Mouse (Mus musculus): ENCODE data around the gene Kctd15. TPM values are rescaled to one million over a fixed set of nuclear protein-coding genes. Genes with fewer than 3 reads are reported as not detected.

Gene Kctd15
- total RNA-seq (2017) = not detected in 2 replicates

DNA sequence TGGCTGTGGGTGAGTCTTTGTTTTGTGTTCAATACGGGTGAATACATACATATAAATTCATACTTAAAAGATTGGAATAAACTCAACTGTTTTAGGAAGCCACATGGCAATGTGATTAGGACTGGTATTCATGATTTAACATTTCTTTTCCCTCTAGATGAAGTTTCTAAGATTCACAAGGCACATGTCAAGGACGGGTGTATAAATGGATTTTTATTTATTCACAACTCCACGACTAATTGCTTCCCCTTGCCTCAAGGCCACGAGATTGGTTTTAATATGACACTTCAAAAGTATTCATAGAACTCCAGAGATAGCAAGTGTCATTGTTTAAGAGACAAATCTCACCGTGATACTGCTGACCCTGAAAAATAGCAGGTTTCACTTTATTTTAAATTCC lies at the start of gene Kctd15:
Gene Kctd15, minus strand, starts transcription at position 101 of the 400 bp plus-strand sequence.
- ATAC-seq (replicated peaks; ENCODE audit: low read depth, poor library complexity, severe bottlenecking) = no peak

DNA sequence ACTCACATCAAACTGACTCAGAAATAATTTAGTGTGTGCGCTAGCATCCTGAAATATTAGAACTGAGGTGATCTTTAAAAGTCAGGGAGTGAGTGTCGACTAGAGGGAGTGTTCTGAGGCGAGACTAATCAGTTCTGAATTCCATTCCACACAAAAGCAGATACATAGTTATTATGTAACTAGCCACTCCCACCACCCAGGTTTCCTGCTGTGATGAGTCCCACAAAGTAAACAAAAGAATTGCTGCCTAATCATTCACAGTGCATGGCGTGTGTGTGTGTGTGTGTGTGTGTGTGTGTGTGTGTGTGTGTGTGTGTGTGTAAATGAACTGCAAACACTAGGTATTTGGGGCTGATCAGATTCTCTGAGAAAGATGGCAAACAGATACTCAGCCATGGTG lies 47.9 kb upstream of the Kctd15 start:
- ATAC-seq (replicated peaks; ENCODE audit: low read depth, poor library complexity, severe bottlenecking) = no peak

DNA sequence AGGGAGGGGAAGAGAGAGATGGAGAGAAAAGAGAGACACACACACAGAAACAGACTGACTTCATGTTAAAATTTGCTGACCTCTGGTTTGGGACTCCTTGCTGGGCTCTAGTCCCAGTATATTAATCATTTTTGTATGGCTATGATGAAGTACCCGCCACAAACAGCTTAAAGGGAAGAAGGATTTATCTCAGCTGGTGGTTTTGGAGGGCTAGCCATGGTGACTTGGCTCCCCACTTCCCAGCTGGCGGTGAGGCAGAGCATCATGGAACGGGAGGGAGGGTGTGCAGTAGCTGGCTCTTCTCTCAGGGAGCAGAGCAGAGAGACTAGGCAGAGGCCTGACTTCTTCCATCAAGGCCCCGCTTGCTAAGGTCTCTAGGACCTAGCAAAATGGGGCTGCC lies 46.9 kb upstream of the Kctd15 start:
- ATAC-seq (replicated peaks; ENCODE audit: low read depth, poor library complexity, severe bottlenecking) = no peak

DNA sequence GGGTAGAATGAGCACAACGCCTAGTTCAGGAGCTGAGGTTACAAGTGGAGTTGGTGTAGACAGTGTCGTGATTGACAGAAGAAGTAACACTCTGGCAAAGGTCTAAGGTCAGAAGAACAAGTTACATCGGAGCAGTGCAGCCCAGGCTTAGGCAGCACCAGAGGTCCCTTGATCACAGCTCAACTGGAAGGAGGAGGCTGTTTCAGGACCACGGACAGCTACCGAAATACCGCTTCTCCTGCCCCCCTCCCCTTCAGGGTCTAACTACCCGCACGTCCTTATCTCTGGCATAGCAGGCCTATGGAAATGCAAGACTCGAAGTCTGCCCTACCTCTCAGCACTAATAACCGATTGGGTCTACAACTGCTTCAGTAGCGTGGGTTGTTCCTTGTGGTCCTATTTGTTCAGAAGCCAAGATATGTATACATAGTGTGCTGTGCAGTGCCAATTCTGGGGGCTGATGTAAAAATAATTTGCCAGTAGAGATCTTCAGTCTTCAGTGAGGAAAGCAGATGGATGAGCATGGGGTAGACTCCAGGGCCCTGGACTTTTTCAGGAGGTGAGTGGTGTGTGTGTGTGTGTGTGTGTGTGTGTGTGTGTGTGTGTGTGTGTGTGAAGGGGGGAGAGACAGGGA lies 46.3 kb upstream of the Kctd15 start:
- peak; percentile 88 for ATAC-seq (replicated peaks; ENCODE audit: low read depth, poor library complexity, severe bottlenecking)

DNA sequence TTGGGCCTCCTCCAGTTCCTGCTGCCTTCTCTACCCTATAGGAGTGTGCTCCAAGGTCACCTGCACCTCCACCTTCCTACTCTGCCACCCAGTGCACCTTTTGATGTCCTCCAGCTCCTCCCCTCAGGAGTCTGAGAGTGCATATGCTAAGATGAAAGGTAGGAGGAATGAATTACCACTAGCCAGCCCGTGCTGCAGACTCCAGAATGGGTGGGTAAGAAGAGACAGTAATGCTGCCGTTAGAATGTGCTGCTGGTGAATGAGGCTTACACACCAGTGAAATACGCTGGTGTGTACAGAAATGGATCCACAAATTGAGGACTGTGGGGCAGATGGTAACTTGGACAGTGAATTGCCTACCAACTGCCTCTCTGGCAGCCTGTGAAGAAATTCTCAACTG lies 43.4 kb upstream of the Kctd15 start:
- no peak for ATAC-seq (replicated peaks; ENCODE audit: low read depth, poor library complexity, severe bottlenecking)

DNA sequence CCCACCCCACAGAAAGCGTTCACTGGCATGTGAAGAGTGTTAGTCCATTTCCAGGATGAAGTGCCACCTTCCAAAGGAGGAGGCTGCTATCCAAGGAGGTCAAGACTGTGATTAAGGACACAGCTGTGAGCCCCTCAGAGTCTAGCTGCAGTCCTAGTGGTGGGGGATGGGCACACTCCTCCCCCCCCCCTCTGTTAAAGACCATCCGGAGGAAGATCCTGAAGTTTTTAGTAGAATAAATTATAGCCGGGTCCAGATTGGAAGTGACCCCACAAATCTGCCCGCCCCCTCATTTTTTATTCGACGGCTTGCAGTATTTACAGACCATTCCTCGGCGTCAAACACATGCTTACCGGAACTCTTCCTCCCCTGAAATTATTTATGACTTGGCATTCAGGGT lies 41.7 kb upstream of the Kctd15 start:
- ATAC-seq (replicated peaks; ENCODE audit: low read depth, poor library complexity, severe bottlenecking) = no peak

DNA sequence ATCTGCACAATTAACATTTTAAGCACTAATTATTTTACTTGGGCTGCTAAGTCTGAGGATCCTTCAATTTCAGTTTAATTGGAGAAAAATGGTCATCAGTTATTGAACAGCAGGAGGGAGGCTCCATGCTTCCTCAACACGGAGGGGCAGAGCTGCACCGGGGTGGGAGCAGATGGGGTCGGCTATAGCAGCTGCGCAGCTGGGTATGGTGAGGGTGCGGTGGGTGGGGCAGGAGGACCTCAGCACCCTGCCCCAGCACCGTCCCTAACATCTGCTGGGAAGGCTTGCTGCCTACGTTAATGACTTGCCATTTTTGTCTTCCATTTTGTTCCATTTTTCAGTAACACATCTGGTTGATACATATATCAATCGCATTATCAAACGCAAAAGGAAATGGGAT lies 39.6 kb upstream of the Kctd15 start:
- no peak for ATAC-seq (replicated peaks; ENCODE audit: low read depth, poor library complexity, severe bottlenecking)

DNA sequence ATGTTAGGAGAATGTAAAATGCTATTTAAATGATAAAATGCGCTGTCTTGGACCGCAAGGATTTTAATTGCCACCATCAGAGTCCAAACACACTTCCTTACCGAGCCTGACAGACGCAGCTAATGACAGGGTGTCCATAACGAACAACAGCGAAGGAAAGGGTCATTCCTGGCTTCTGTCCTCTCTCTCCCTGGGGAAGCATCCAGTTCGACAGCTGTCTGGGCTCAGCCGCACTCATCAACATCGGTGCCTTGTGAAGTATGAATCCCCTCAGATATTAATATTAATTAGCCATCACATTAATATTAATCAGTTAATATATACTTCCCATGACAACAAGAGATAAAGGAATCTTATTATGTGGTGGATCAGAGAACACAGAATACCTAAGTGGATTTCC lies 38.4 kb upstream of the Kctd15 start:
- ATAC-seq (replicated peaks; ENCODE audit: low read depth, poor library complexity, severe bottlenecking) = no peak

DNA sequence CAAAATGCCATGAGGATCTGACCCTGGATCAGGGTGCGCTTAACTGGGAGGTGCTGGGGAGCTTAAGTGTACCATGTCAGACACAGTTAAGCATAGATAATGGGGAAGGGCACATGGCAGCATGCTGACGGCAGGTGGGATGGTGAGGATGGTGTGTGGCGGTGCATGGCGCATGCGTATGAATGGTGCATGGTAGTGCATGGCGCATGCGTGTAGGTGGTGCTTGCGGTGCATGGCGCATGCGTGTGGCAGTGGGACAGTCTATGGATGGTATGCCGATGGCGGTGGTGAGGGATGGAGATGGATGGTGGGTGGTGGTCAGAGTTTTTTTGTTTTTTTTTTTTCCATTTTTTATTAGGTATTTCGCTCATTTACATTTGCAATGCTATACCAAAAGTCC lies 37.4 kb upstream of the Kctd15 start:
- no peak for ATAC-seq (replicated peaks; ENCODE audit: low read depth, poor library complexity, severe bottlenecking)

DNA sequence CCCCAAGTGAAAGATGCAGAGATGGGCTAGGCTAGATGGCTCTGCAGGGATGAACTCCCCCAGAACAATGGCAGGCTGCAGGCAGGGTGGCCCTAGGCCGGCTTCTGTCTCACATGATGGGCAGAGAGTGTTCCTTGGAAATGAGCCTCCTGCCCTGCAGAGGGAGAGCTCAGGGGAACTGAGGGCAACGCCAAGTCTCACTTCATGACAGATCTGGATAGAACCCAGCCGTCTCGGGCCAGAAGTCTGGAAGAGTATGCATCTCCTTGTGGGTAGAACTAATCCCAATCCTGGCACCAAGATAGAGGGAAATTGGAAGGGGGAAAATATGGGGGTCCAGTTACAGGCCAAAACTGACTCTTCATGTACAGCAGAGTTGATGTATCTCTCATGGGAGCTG lies 36.5 kb upstream of the Kctd15 start:
- no peak for ATAC-seq (replicated peaks; ENCODE audit: low read depth, poor library complexity, severe bottlenecking)

DNA sequence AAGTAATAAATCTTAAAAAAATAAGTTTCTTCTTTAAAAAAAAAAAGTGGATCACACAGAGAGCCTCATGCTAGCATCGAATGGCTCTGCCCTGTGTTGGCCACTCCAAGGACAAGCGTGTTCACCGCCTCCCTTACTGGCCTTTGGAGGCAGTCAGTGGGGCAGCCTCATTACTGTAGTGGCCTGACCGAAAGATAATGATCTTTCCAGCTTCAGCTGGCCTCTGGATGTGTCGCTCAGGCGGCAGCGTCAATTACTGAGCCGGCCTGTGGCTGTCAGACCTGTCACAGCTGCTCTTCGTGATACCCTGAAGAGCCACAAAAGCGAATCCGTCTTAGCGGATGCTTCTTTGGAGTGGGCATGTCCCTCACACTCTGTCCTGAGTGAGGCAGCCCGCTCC lies 33.6 kb upstream of the Kctd15 start:
- ATAC-seq (replicated peaks; ENCODE audit: low read depth, poor library complexity, severe bottlenecking) = no peak

DNA sequence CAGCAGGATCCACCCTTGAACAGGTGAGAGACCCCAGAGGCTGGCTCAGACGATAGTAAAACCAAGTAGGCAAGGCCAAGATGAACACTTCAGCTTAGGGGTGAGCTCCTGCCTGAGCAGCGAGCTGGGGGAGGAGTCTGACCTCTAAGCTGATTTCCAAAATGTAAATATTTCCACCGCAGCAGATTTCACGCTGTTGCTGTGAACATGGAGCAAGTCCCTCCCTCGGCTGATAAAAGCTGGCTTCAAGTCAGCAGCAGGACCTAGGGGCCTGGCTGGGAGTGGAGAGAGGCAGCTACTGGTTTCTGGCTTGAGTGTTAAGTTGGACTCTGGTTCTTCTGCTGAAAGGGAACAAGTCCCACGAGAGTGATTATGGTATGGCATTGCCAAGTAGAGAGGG lies 32.5 kb upstream of the Kctd15 start:
- ATAC-seq (replicated peaks; ENCODE audit: low read depth, poor library complexity, severe bottlenecking) = no peak

DNA sequence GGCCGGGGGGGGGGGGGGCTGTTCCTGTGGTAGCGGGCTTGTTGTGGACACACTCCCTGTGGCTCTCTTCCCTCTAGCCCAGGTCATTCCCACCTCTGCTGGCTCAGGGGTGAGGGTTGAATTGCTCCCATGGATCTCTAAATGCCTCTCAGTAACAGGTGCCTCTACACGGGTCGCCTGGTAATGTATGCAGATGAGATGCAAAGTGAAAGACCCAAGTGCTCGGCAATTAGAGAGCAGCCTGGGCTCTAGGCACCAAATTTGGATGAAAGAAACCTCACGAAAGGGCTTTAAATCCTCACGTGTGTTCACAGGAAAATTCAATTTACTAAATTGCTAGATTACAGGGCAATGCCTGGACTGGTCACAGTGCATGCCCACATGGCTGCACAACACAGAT lies 29.3 kb upstream of the Kctd15 start:
- ATAC-seq (replicated peaks; ENCODE audit: low read depth, poor library complexity, severe bottlenecking) = no peak

DNA sequence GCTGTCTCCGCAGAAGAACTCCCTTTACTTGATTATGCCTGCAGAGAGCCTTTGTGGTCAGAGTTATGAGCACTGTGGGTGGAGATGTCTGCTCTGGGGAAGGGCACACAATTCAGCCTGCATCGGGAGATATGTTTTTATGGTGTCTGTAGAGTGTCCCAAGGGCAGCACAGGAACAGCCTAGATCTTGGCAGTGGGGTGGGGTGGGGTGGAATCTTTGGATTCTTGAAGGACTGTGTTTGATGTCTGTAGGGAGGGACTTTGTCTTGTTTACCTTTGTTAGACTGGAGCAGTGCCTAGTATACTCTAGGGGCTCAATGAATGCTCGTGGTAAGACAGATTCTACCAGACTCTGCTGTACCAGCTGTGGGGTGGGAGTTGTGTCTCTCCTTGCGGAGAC lies 28.6 kb upstream of the Kctd15 start:
- ATAC-seq (replicated peaks; ENCODE audit: low read depth, poor library complexity, severe bottlenecking) = no peak

DNA sequence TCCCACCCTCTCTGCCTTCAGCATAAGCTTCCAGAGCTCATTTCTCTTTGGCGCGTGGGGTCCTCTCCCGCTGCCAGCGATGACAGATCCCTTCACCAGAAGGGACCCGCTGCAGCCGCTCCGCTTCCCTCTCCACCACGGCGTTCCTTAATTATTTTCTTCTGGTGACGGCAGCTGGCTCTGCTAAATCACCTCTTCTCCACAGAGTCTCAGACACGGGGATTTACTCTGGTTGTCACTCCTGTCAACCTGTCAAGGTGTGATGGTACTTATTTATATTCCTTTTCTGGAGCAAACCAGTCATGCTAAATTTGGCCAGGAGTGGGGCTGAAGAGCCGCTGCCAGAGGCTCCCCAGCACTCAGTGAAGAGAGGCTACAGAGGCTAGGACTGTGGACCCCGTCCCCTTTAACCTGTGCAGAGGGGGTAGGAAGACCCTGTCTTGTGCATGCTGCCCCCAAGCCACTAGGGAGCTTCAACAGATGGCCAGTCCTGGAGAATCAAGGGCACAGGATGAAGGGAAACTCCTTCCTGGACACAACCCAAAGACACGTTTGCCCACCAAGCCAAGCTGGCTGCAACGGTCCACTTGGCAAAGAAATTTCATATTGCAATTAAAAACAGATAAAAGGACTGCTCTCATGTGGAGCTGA lies 24.4 kb upstream of the Kctd15 start:
- ATAC-seq (replicated peaks; ENCODE audit: low read depth, poor library complexity, severe bottlenecking) = no peak

DNA sequence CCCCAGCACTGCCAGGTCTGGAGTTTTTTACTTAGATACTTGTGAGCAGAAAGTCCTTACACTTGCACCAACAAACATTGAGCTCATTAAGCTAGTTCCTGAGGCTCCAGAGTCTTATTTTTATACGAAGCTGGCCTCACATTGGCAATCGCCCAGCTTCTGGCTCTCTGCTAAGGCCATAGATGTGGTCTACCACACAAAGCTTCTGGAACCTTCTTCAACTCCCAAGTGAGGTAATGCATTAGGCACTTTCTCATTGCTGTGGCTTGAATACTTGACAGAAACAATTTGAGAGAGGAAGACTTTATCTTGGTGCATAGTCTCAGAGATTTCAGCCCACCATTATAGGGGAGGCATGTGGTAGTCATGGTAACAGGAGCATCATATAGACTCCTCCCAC lies 23.4 kb upstream of the Kctd15 start:
- no peak for ATAC-seq (replicated peaks; ENCODE audit: low read depth, poor library complexity, severe bottlenecking)

DNA sequence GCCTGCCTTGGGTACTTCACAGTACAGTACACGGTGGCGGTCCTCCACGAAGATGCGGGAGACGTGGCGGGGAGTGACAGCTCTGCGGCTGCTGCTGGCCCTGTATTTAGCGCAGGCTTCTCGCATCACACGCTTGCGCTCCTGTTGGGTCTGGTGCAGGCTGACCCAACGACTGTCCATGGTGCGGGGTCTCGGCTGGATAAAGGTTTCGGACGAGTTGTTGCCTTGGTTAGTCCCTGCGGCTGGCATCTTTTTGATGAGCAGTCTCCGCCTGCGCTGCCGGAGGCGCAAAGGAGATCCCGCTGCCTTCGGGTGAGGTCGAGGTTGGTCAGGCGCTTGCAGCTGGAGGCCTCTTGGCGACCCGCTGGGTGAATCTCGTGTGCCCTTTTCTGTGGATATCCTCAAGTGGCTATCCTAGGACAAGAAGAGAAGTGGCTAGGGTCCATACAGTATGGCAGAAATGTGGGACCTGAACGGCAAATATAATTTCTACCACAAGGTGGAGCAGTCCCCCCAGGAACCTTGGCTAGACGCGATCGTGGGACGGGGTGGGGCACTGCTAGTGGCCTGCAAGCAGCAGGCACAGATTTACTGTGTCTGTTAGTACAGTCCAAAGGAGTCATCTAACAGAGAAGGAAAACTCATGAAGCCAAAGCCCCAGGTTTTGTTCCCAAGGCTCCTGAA lies 19.4 kb upstream of the Kctd15 start:
- peak; percentile 75 for ATAC-seq (replicated peaks; ENCODE audit: low read depth, poor library complexity, severe bottlenecking)

DNA sequence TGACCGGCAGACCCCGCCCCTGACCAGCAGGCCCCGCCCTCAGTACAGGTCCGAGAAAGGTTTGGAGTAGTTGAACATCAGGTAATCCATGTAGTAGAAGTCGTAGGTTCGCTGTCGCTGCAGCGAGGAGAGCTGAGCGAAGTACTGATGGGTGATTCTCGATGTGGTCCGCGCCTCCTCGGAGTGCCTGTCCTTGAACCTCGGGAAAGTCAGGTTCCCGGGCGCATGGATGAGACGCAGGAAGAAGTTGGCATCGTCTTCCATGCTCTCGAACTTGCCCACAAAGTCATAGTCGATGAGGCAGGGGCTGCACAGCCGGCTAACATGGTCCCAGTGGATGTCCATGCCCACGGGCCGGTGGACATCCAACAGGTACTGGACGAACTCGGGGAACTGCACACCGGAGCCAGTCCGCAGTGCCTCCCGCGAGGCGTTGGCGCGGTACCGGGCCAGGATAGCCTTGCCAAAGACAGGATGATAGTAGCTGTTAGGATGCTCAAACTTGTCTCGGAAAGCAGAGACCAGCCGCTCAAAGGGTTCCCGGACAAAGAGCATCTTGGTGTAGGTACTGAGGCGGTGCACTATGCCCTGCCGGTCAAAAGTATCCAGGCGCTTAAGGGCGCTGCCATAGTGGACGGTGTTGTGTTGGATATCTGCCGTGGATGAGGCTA lies 18.7 kb upstream of the Kctd15 start:
- no peak for ATAC-seq (replicated peaks; ENCODE audit: low read depth, poor library complexity, severe bottlenecking)

DNA sequence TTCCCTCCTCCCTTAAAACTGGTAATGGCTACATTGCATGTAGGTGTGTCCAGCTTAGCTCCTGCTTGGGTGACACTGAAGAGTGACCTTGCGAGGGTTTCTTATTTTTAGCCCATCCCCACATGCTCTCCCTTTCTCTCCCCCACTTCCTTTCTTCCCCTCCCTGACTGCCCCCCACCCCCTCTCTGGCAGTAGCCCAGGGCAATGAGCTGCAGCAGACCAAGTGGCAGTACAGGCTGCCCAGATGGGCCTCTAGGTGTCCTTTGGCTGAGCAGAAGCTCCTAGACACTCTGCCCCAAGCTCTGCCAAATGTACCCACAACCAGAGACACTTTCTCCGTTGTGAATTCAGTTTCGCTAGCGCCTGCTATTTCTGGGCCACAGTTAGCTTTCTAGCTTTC lies 16.4 kb upstream of the Kctd15 start:
- ATAC-seq (replicated peaks; ENCODE audit: low read depth, poor library complexity, severe bottlenecking) = no peak

DNA sequence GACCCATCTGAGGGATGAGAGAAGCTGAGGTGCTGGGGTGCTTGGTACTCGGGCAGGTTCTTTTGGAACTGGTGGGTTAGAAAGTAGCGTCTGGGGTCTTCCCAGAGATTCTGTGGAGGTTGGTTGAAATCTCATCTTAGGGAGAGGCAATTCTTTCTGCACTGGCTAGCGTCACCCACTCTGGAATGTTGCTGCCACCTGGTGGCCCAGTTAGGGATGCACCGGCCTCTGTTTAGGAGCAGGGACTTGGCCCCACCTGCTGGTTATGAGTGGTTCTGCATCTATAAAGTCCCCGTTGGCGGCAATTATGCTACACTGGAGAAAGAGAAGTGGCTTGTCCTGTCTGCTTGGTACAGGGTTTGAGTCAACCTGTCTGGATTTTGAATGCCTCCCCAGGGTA lies 15.4 kb upstream of the Kctd15 start:
- peak; percentile 95 for ATAC-seq (replicated peaks; ENCODE audit: low read depth, poor library complexity, severe bottlenecking)

DNA sequence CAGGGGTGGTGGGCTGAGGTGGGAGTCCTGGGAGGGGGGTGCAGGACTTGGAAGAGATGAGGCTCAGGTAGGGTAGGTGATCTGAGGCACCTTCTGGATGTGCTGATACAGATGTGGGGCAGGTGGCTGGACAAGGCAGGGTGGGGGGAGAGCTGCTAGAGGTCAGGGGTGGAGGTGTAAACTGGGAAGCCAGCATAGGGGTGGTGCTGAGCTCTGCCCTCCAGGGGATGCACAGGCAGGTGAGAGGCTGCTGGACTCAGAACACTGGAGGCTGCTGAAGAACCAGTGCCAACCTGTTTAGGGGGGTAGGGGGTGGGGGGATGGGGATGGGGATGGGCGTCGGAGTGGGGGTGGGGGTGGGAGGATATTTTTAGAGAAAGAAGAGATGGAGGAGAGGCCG lies 14.2 kb upstream of the Kctd15 start:
- no peak for ATAC-seq (replicated peaks; ENCODE audit: low read depth, poor library complexity, severe bottlenecking)

Measured in common myeloid progenitor, adult 5-6 weeks (primary cell).